Mouse (Mus musculus) right cerebral cortex, postnatal 25 days (tissue): ENCODE results near the gene Uba52.

Source experiments
- DNase-seq: peaks from one replicate; pipeline ENCODE4 v3.0.0; 2022

The Uba52 gene

DNA sequence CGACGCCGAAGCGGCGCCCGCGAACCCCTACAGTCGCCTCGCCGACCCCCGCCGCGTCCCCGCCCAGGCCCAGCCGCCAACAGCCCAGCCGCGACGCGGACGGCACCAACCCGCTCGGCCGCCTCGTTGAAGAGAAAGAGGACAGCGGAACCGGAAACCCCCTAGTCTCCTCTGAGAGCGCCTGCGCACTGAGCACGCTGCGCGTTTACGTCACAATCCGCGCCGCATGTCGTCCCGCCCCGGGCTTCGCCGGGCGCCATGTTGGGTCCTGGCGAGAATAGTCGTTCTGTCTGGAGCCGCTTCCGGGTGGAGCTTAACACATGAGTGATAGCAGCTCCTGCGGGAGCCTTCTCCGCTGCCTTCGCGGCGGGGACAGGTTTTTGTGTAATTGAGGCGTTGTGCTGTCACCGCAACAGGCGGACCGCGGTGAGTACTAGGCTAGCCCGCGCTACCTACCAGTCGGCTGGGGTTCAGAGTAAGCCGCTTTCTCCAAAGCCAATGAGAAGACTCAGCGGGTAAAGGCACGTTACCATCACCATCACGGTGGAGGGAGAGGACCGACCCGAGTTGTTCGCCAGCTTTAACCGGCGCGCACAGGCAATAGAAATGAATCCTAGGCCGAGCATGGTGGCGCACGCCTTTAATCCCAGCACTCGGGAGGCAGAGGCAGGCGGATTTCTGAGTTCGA is at the start of gene Uba52:
Gene Uba52, minus strand, starts transcription at position 574 of the 688 bp plus-strand sequence.
- DNase-seq = peak; percentile 98

DNA sequence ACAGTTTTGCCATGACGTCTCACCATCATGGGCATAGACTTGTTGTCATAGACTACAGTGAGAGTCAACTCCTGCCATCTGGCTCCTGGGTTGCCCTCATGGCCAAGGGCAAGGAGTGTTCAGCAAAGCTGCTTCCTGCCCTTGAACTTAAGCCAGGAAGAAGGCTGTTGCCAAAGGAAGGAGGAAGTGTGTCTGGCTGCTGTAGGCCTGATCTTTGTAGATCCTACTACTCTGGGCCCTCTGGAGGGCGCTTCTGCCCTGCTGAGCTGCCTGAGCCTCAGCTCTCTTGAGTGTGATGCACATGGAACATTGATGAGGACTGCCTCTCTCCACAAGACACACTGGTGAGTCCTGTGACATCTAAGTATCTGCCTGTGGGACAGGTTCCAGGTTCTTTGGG is 49.5 kb upstream of the Uba52 start:
- DNase-seq = no peak

DNA sequence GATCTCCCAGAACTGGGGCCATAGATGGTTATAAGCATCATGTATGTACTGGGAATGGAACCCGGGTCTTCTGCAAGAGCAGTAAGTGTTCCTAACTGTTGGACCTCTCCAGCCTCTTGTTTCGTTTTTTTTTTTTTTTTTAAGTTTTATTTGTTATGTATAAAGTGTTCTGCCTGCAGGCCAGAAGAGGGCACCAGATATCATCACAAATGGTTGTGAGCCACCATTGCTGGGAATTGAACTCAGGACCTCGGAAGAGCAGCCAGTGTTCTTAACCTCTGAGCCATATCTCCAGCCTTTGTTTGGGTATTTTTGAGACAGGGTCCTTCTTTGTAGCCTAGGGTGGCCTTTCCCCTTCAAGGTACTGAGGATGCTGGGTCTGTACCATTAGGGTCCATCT is 48.4 kb upstream of the Uba52 start:
- DNase-seq = no peak

DNA sequence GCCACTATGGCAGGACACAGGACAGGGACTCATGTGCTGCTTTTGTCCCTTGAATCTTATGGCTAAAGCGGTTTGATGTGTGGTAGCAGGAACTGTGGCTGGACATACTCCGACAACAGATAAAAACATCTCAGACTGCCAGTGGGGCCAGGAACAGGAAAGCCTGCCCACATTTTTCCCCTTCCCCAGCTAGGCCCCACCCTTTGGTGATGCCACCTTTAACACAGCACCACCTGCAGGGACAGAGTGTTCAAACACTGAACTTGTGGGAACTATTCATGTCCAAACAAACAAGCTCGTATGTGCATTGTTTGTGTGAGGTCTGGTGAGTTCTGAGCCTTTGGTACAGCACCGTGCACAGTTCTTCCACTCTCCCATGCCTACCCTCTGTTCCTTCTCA is 47.7 kb upstream of the Uba52 start:
- DNase-seq = no peak

DNA sequence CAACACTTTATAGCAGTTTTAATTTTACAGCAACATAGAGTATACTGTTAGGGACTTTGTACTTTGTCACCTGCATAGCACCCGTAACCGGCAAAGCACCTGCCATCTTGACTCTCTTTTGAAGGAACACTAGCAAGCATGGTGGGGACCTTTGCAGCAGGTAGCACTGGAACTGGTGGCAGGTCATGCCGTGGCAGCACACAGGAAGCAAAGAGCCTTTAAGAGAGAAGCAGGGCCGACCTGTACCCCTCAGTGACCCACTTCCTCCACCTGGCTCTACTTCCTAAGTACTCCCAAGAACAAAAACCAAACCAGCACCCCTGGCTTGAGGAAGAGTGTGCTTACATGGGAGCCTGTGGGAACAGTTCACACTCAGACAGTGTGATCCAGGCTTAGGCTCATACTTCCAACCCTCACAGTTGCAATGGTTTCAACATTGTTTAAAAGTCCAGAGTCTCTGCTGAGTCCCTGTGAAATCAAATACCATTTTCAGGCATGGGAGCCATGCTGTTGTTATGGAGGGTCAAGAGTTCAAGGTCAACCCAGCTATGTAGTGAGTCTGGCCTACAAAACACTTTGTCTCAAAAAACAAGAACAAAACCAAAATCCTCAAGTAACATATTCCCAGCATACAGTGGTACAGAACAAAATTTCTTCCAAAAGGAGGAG is 44.6 kb upstream of the Uba52 start:
- DNase-seq = no peak

DNA sequence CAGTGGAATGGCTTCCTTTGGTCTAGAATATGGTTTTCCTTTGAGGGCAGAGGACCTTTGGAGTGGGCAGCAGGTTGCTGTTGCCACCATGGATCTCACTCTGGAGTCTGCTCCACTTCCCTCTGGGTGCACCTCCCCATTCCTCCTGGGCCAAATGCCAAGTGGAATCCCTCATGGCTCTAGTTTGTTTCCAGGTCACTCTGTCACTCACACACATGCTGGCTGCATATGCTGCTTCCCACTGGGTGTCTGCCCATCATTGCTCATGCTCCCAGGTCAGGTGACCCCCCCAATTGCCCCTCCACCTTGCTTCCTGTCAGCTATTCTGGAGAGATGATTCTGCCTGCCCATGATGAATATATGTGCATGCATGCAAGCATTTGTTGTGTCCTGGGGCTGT is 43.1 kb upstream of the Uba52 start:
- DNase-seq = no peak

DNA sequence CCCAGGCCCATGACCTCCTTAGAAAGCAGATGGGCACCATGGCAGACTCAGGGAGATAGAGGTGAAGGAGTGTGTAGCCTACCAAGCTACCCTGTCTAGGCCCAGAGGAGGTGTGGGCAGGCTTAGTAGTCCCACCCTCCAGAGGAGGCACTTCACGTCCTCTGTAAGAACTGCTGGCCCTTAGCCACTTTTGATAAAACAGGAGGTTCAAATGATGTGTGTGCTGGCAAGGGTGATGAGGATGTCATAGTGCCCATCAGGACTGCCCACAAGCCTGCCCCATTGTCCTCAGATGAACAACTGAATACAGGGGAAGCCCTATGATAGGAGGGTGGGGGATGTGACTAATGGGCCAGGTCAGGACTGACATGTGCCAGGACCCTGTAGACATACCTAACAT is 42.2 kb upstream of the Uba52 start:
- DNase-seq = no peak

DNA sequence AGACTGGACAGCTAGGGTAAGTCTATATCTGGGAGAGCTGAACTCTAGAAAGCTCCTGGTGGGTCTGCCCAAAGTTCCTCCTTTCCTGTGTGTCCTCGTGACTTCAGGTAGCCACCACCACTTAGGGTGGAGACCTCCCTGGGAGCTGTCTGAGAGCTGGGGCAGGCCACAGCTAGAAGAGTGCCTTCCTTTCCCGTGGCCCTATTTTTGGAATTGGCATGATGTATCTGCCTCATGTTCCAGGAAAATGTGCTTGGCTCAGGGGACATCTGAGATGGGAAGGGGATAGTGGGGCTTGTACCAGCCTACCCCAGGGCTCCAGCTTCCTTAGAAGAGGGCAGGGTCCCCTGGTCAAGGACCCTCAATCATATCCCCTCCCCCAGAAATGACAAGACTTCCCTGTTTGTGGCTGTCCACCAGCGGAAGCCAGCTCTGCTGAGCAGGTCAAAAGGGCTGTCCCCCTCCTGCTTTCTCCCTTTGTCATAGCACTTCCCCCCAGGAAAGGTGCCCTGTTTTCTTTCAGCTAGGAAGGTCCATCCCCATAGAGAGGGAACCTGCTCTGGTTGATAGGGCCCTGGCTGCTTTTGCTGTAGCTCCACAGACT is 41.1 kb upstream of the Uba52 start:
- DNase-seq = no peak

DNA sequence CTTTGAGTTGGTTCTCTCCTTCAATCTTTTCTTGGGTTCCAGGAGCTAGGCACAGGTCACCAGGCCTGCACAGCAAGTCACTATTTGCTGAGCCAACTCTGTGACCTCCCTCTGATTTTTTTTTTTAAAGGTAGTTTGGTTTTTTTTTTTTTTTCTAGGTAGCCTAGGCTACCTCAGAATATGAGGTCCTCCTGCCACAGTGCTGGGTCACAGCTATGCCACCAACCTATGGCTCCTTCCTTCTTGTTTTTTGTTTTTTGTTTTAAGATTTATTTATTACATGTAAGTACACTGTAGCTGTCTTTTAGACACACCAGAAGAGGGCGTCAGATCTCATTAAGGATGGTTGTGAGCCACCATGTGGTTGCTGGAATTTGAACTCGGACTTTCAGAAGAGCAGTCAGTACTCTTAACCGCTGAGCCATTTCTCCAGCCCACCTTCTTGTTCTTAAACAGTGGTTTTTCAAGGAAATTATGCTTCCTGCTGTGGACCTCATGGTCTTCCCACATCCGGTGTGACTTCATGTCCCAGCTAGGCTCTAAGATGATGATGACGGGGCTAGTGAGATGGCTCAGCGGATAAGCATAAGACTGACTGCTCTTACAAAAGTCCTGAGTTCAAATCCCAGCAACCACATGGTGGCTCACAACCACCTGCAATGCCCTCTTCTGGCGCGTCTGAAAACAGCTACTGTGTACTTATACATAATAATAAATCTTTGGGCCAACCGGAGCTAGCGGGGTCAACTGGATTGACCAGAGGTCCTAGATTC is 39.0 kb upstream of the Uba52 start:
- DNase-seq = no peak

DNA sequence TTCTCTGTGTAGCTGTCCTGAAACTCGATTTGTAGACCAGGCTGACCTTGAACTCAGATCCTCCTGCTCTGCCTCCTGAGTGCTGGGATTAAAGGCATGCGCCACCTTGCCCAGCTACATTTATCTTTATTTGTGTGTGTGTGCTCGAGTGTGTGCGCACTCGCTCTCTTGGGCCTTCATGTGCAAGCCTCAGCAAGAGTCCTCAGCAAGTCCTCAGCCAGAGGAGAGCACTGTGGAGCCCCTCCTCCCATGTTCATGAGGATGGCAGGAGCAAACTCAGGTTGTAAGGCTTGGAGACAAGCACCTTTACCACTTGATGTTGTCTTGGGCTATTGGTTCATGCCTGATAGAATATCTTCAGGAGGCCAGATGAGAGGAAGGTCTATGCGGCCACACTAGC is 37.2 kb upstream of the Uba52 start:
- DNase-seq = no peak

DNA sequence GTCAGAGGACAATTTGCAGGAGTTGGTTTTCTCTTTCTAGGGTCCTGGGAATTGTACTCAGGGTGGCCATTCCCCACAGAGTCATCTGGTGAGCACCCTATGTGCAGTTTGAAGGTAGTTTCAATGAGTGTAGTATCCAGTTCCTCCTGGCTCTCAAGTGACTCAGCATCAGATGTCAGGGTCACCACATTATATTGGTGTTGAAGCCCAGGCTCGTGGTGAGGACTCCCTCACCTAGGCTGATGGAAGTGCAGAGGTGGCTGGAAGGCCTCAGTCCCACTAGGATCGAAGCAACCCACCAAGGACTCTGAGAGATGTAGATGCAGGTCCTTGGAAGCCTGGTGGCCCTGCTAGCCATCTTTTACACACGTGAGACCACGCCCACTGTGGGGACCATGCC is 35.8 kb upstream of the Uba52 start:
- no peak for DNase-seq

DNA sequence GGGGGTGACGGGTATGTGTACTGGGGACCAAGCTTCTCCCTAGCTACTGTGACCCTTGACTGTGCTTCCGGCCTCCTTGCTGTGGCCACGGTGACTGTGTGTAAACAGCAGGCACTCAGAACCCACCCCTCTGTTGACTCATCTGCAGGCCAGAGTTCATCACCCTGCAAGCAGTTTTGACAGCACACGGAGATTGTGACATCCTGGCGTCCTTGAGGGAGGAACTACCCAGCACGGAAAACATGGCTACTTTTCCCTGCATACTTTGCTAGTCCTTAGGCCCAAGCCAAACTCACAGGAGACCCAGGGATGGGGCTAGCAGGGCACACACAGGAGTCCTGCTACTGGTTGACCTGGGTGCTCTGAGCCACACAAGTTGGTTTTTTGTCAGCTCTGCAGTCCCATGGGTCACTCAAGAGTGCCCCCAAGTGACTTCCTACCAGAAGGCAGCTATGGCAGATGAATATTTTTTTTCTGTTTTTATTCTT is 33.6 kb upstream of the Uba52 start:
- no peak for DNase-seq

DNA sequence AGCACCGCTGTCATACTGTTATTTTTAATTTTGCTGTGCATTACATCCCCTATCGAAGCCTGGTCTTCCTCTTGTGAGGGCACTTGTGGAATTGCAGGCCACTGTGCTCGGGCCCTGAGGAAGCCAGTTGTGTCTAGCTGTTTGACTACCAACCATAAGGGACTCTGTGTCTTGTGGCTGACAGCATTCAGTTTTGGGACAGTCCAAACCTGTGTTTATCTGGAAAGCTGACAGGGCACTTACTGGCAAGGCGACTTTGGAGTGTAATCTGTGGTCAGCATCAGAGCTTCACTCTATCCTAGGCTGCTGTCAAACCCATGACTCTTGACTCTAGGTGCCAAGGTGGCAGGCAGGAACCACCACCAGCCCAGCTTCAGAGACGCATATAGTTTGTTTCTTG is 30.5 kb upstream of the Uba52 start:
- DNase-seq = no peak

DNA sequence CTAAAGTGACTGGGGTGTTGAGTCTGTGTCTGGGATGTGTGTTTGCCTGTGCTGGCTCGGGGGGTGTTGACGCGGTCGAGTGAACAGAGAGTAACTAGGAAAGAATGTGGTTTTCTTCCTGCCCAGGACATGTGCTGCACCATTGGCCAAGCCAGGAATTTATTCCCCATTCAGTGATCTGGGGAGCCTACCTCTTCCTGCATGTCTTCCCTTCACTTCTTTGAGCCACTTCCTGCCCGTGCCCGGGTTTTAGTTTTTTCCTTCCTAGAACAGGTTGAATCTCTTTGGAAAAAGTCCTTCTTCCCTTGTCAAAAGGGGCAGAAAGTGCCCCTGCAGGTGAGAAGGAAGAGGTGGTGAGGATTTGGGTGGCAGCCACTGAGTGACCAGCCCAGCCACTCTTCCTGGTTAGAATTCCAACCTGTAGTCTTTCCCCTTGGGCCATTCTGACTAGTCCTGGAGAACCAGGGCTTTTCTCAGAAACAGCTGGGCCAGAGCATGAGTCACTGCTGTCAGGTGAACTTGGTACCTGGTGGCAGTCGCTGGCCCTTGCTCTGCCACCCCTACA is 30.0 kb upstream of the Uba52 start:
- no peak for DNase-seq

DNA sequence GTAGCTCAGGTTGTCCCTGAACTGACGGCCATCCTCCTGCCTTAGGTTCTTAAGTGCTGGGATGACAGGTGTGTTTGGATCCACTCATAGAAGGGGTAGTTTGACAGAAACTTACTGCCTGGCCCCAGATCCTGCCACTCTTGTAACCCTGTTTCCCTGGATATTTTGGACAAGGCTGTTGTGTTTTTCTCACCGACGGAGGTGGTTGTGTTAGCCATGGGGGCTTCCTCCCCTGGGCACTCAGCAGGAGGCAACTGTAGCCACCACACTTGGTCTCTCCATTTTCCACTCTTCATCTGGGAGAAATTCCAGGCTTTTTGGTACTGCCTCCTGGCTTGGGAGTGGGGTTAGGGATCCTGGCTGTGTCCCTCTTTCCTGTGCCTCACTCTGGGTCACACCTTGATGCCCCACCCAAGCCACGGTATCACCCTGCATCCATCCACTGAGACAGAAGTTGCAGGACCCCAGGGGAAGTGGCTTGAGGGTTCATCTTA is 29.5 kb upstream of the Uba52 start:
- DNase-seq = no peak

DNA sequence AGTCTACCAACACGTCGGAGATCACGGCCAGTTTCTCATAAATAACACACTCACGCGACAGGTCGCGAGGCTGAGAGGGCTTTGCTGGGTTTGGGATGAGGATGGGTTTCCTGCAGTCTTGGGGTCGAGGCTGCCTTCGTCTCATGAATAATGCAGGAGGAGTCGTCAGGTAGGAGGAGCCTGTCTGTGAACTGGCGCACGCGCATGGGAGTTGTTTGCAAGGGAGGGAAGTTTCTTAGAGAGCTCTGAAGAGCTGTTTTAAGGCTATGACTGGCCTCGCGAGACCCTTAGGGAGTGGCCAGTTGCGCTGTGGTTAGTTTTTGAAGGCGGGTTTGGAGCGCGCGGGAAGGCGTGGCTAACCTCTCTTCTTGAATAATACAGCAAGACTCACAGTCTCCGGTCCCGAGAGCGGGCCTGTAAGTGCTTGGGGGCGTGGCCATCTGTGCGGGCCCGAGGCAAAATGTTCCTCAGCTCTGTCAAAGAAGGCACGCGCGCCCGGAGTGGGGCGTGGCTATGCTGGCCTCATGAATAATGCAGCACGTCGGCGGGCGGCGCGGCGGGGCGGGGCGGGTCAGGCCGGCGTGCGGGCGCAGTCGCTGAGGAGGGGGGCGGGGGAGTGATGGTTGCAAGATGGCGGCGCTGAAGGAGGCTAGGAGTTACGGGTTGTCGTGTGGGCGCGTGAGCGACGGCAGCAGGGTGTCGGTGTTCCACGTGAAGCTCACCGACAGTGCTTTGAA is 28.6 kb upstream of the Uba52 start, which contains the start of gene Ell:
Gene Ell, plus strand, starts transcription at position 381 of the 737 bp plus-strand sequence.
- peak; percentile 99 for DNase-seq

DNA sequence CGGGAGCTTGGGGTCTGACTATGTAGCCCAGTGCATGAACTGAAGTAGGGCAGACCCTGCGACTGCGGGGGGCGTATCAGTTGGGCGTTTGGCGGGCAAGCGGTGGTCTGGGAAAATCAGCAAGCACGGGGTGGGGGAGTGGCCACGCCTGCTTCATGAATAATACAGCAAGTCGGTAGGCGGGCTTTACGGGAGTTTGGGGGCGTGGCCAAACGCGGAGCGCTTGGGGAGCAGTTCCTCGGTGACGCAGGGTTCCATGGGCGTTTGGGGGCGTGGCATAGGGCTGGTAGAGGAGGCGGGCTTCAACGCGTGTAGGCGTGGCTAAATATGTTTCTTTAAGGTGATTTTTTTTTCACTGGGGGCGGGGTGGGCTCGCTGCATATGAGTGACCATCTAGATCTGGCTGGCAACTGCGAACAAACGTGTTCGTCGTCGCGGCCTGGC is 28.1 kb upstream of the Uba52 start:
- DNase-seq = peak; percentile 98

DNA sequence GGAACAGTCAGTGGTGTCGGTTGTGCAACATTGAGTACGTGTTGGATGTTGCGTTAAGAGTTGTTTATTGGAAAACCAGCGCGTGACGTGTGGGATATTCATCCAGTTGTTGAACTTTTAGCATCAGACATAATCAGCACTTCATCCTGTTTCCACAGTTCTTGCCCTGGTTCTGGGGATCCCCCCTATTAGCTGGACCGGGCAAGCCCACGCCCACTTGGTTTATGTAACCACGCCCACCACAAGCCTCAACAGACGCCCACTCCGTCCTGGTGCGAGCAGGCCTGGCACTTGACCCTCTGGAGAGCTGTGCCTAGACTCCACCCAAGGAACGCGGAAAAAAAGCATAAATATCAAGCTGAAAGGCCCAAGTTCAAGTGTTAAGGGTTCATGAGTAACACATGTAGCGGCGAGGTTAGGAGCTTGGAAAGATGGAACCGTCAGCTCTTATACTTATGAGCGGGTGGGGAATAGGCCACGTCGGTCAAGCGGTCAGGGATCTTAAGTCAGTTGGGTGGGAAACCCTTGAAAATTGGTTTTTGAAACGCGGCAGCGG is 27.5 kb upstream of the Uba52 start:
- no peak for DNase-seq

DNA sequence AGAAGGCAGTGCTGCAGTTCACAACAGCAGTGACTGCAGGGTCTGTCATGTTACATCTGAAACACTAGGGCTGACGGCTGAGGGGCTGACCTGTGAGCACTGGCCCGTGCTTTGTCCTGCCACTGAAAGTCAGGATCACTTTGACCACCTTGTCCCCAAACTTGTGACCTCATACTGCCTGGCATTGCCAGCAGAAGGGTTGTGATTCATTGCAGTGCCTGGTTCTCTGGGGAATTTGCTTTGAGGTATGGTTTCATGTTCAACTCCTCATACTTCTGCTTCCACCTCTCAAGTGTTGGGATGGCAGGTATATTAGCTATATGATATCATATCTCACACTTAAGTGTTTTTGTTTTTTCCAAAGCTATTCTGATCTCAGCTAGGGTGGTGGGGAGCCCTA is 25.1 kb upstream of the Uba52 start:
- no peak for DNase-seq

DNA sequence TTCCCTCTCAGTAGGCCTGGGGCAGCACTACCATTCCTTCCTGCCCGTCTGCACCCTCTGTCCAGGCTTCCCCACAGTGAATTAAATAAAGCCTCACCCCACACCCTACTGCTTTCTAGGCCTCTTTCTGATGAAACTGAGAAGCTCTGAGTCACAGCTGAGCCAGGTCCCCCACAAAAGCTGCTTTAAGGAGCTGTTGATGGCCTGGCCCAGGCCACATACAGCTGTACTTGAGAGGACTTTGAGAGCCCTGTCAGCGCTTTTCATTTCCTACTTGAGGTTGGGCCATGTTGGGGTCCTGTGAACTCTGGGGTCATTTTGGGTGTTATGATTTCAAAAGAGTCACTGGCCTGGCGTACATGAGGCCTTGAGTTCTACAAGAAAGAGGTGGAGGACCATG is 24.6 kb upstream of the Uba52 start:
- no peak for DNase-seq

DNA sequence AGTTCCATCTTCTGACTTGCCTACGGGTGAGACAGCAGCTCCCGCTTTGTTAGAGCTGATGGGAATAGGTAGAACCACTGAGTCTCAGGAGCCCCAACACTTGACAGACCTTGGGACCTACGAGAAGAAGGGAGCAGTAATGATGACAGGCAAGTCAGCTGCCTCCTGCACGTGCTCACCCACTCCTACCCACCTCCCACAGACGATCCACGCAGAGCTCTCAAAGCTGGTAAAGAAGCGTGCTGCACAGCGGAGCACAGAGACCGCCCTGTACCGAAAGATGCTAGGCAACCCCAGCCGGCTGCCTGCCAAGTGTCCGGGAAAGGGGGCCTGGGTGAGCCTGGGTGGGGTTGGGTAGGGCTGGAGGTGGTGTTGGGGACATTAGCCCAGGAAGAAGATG is 23.7 kb upstream of the Uba52 start:
- DNase-seq = no peak

DNA sequence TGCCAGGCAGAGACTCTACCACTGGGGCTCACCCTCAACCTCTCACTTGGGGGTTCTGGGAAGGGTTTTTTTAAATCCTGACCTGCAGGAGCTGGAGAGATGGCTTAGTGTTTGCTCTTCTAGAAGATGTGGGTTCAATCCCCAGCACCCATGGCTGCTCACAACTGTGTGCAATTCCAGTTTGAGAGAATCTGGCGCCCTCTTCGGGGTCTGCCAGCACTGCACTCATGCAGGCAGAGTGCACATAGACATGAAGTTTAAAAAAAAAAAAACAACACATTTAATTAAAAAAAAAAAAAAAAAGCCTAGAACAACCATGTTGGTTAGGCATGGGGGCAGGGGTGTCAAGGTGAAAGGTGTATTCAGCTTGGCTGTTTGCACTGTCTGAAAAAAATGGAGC is 19.7 kb upstream of the Uba52 start:
- no peak for DNase-seq
